Mouse (Mus musculus) limb, embryonic 13.5 days (tissue): ENCODE measurements at regions not wholly inside any gene's neighbourhood (a gene's known extent, or its start where the extent isn't known, plus 50 kb on each side); places are given as distances from the start of the nearest gene placed in this dataset.

ENCODE experiments used
- ATAC-seq: fragments of 200-750 bp; cut with Nextera tagmentation; 2 replicates; pipeline ENCODE4 v1.8.0; 2017; ENCODE audit warnings: low read depth, moderate number of reproducible peaks, moderate TSS enrichment; ENCODE audit not compliant: low FRiP score
- H3K27ac ChIP-seq: fragments of 300-500 bp; sonication (generic); 2 replicates; pipeline ENCODE4 v1.5.1; 2015; ENCODE audit warnings: inconsistent platforms, mild to moderate bottlenecking, moderate library complexity
- H3K27me3 ChIP-seq: fragments of 300-500 bp; sonication (generic); 2 replicates; pipeline ENCODE4 v1.6.1; 2015; ENCODE audit warnings: mild to moderate bottlenecking, inconsistent platforms
- H3K36me3 ChIP-seq: fragments of 300-500 bp; sonication (generic); 2 replicates; pipeline ENCODE4 v1.6.1; 2015; ENCODE audit warnings: inconsistent platforms, mild to moderate bottlenecking, moderate library complexity
- H3K4me1 ChIP-seq: fragments of 300-500 bp; sonication (generic); 2 replicates; pipeline ENCODE4 v1.6.1; 2015; ENCODE audit warnings: inconsistent platforms
- H3K4me2 ChIP-seq: fragments of 300-500 bp; sonication (generic); replicated peaks from 2 replicates; pipeline ENCODE4 v1.6.1; 2015; ENCODE audit warnings: inconsistent platforms, mild to moderate bottlenecking, moderate library complexity
- H3K4me3 ChIP-seq: fragments of 300-500 bp; sonication (generic); 2 replicates; pipeline ENCODE4 v1.5.1; 2015; ENCODE audit warnings: moderate library complexity, mild to moderate bottlenecking, inconsistent platforms
- H3K9ac ChIP-seq: fragments of 300-500 bp; sonication (generic); 2 replicates; pipeline ENCODE4 v1.6.1; 2015; ENCODE audit warnings: mild to moderate bottlenecking, inconsistent platforms
- H3K9me3 ChIP-seq: fragments of 300-500 bp; sonication (generic); 2 replicates; pipeline ENCODE4 v1.6.1; 2016; ENCODE audit warnings: inconsistent platforms
- WGBS: fragments of 180-500 bp; shearing (Covaris S2); methylation state at CpG from one replicate; pipeline ENCODE4 v1.1.7; 2015; 5-methylcytosine and 5-hydroxymethylcytosine counted together

- Histone ChIP-seq H3K9ac (no peak overlapping the region), H3K4me2 (no peak overlapping the region)
- WGBS: 81% methylated on average over 3 of the region's 3 CpGs
Measured at GRCm38 (mm10) chr5:24237201-24237600, 72.4 kb downstream of the Nupl2 start.

GRCm38 (mm10) chr5:24239006-24239405, 74.2 kb downstream of the Nupl2 start:
- Histone ChIP-seq H3K4me2 (no peak overlapping the region), H3K4me1 (no peaks in the 10 kb centered on the region), H3K9me3 (no peaks in the 10 kb centered on the region), H3K27me3 (no peaks in the 10 kb centered on the region), H3K4me3 (no peak overlapping the region), H3K9ac (no peak overlapping the region), H3K27ac (no peak overlapping the region), H3K36me3 (no peaks in the 10 kb centered on the region)
- no peak for ATAC-seq
- 68% methylated on average over 2 of the region's 2 CpGs for WGBS

More at GRCm38 (mm10) chr5:24237201-24237600, 72.4 kb downstream of the Nupl2 start:
- Histone ChIP-seq H3K4me1 (no peaks in the 10 kb centered on the region), H3K27ac (no peak overlapping the region), H3K27me3 (no peaks in the 10 kb centered on the region), H3K36me3 (no peaks in the 10 kb centered on the region), H3K4me3 (no peak overlapping the region), H3K9me3 (no peaks in the 10 kb centered on the region)
- ATAC-seq: no peak

- Histone ChIP-seq H3K4me1 (no peaks in the 10 kb centered on the region), H3K9me3 (no peaks in the 10 kb centered on the region), H3K4me2 (no peak overlapping the region), H3K27ac (no peak overlapping the region), H3K9ac (no peak overlapping the region), H3K4me3 (no peak overlapping the region), H3K27me3 (no peaks in the 10 kb centered on the region), H3K36me3 (no peaks in the 10 kb centered on the region)
- no peak for ATAC-seq
- WGBS: 74% methylated on average over 6 of the region's 6 CpGs
Measured at GRCm38 (mm10) chr5:24244211-24244610, 79.4 kb downstream of the Nupl2 start.

- Histone ChIP-seq H3K9me3 (peaks cover 4% of the 10 kb centered on the region), H3K4me1 (no peaks in the 10 kb centered on the region), H3K27me3 (no peaks in the 10 kb centered on the region), H3K36me3 (no peaks in the 10 kb centered on the region), H3K27ac (no peak overlapping the region), H3K9ac (no peak overlapping the region), H3K4me3 (no peak overlapping the region), H3K4me2 (no peak overlapping the region)
- 87% methylated on average over 5 of the region's 5 CpGs for WGBS
- ATAC-seq: no peak
Measured at GRCm38 (mm10) chr5:24255421-24255820, 90.7 kb downstream of the Nupl2 start.

- H3K27me3 ChIP-seq: 0 out of 2 replicates have a peak, but pooled peaks cover 2% of the 10 kb centered on the region
- ATAC-seq: no peak
- H3K4me2 ChIP-seq: no peak overlapping the region
- H3K27ac ChIP-seq: no peak overlapping the region
- peaks cover 10% of the 10 kb centered on the region; the same call in 1 of the 2 replicates for H3K4me1 ChIP-seq
- peaks cover 4% of the 10 kb centered on the region for H3K9me3 ChIP-seq
- 15% methylated on average over 7 of the region's 7 CpGs for WGBS
- H3K4me3 ChIP-seq: no peak overlapping the region
- no peaks in the 10 kb centered on the region for H3K36me3 ChIP-seq
- no peak overlapping the region for H3K9ac ChIP-seq
Measured at GRCm38 (mm10) chr5:24261098-24261497, 90.3 kb downstream of the Kcnh2 start.

GRCm38 (mm10) chr5:24262146-24262545, 89.3 kb downstream of the Kcnh2 start:
- Histone ChIP-seq H3K36me3 (no peaks in the 10 kb centered on the region), H3K27ac (no peak overlapping the region), H3K4me2 (peak overlapping the region; percentile 19; the same call in 1 of the 2 replicates), H3K4me1 (peaks cover 14% of the 10 kb centered on the region; the same call in 1 of the 2 replicates), H3K9ac (no peak overlapping the region), H3K4me3 (no peak overlapping the region), H3K27me3 (0 out of 2 replicates have a peak, but pooled peaks cover 2% of the 10 kb centered on the region), H3K9me3 (peaks cover 4% of the 10 kb centered on the region)
- 5% methylated on average over 11 of the region's 11 CpGs for WGBS
- peak; percentile 28; the same call in 1 of the 2 replicates for ATAC-seq

GRCm38 (mm10) chr5:24264151-24264550, 87.3 kb downstream of the Kcnh2 start:
- H3K27ac ChIP-seq: no peak overlapping the region
- no peak overlapping the region for H3K9ac ChIP-seq
- no peak for ATAC-seq
- 0 out of 2 replicates have a peak, but pooled peaks cover 2% of the 10 kb centered on the region for H3K27me3 ChIP-seq
- no peak overlapping the region for H3K4me2 ChIP-seq
- H3K9me3 ChIP-seq: no peaks in the 10 kb centered on the region
- no peak overlapping the region for H3K4me3 ChIP-seq
- 73% methylated on average over 4 of the region's 4 CpGs for WGBS
- peaks cover 14% of the 10 kb centered on the region; the same call in 1 of the 2 replicates for H3K4me1 ChIP-seq
- no peaks in the 10 kb centered on the region for H3K36me3 ChIP-seq

GRCm38 (mm10) chr5:24265431-24265830, 86.0 kb downstream of the Kcnh2 start:
- no peak overlapping the region for H3K4me3 ChIP-seq
- ATAC-seq: no peak
- no peaks in the 10 kb centered on the region for H3K36me3 ChIP-seq
- 0 out of 2 replicates have a peak, but pooled peaks cover 2% of the 10 kb centered on the region for H3K27me3 ChIP-seq
- no peaks in the 10 kb centered on the region for H3K9me3 ChIP-seq
- peaks cover 14% of the 10 kb centered on the region; the same call in 1 of the 2 replicates for H3K4me1 ChIP-seq
- no peak overlapping the region for H3K27ac ChIP-seq
- no peak overlapping the region for H3K9ac ChIP-seq
- H3K4me2 ChIP-seq: no peak overlapping the region
- WGBS: 83% methylated on average over 3 of the region's 3 CpGs

GRCm38 (mm10) chr5:24266344-24267295, 84.8 kb downstream of the Kcnh2 start:
- H3K4me2 ChIP-seq: peak overlapping the region; percentile 59
- WGBS: 8% methylated on average over 16 of the region's 16 CpGs
- H3K9me3 ChIP-seq: no peaks in the 10 kb centered on the region
- 0 out of 2 replicates have a peak, but pooled peaks cover 2% of the 10 kb centered on the region for H3K27me3 ChIP-seq
- no peak overlapping the region for H3K27ac ChIP-seq
- no peak overlapping the region for H3K9ac ChIP-seq
- H3K36me3 ChIP-seq: no peaks in the 10 kb centered on the region
- peaks cover 14% of the 10 kb centered on the region; the same call in 1 of the 2 replicates for H3K4me1 ChIP-seq
- peak overlapping the region; percentile 28 for H3K4me3 ChIP-seq
- ATAC-seq: peak; percentile 80
